Mouse (Mus musculus) left cerebral cortex, postnatal 10 days (tissue): ENCODE results near the gene P2rx6. TPM values are rescaled to one million over a fixed set of nuclear protein-coding genes. Genes with fewer than 3 reads are reported as not detected.
A peak's percentile ranks its signal among the peaks of the same experiment; 100 is the strongest.
"Not testable (repeated sequence)": the region's sequence is repeated elsewhere in the genome, so short reads cannot be mapped to it uniquely, and the experiment has no call there.

Source experiments
- DNase-seq, 2 experiments: peaks; one replicate each; pipeline ENCODE4 v3.0.0; 2021 to 2022; ENCODE audit warnings: low spot score in 2 of 2, mixed read lengths in 1 of 2; ENCODE audit errors: extremely low spot score in 1 of 2
- intact Hi-C: fragments of 180-260 bp; cut with DNase I; formaldehyde crosslinking; loops from one replicate; pipeline ENCODE4 v1.15.1; 2025
- total RNA-seq, 2 experiments: library from RNA; stranded (reverse); gene quantifications; 2 replicates each; pipeline ENCODE4 v1.2.3; 2021

The P2rx6 gene
- total RNA-seq, result under 1 TPM; 0.16 to 0.24 TPM

DNA sequence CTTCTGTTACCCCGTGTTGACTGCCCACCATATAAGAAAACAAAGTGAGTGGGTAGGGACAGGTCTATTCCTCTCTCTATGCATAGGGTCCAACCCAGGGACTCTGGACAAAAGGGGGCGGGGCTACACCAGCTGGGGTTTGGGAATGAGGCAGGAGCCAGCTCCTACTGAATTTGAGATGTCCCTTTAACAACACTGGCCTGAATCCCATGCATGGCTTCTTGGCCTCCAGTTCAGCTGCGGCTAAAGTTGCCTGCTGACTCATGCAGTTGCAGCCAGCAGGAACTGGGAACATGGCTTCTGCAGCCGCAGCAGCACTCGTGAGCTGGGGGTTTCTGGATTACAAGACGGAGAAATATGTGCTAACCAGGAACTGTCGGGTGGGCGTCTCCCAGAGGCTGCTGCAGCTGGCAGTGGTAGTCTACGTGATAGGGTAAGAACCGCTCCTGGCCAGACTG is at the start of gene P2rx6:
P2rx6 (plus strand) TSS at position 135 of the 458 bp plus-strand sequence.
- peak in 1 of 2 experiments; percentile 69 for DNase-seq
- intact Hi-C loops, result no loop called here

- intact Hi-C loops, result no loop called here
- DNase-seq, result no peak
These were observed 42.8 kb upstream of the P2rx6 start for GRCm38 (mm10) chr16:17518910-17519309.

DNA sequence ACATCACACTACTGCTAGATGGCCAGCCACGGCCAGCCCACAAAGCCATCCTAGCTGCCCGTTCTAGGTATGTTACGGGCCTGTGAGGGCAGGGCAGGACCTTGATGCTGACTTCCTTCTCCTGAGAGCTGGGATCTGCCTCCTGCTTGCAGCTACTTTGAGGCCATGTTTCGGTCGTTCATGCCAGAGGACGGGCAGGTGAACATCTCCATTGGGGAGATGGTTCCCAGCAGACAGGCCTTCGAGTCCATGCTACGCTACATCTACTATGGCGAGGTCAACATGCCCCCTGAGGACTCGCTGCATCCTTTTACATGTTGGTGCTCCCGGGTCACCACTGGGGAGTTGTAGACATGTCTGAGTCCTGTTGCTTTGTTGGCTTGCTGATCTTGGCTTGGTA is 37.5 kb upstream of the P2rx6 start:
- intact Hi-C loops, result no loop called here

DNA sequence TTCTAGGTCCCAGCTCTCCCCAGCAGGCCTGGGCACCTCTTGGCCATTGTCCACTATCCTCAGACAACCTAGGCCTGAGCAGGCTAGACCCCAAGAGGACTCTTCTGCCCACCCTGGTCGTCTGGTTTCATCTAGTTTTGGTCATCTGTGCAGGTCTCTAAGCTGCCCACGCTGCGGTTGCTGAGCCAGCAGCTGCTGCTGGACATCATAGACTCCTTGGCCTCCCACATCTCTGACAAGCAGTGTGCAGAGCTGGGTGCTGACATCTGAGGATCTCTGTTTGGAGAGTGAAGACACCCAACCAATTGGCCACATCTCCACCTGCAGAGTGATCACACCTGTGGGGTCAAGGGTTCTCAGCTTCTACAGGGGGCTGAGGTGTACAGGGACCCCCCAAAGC is 36.2 kb upstream of the P2rx6 start:
- intact Hi-C loops, result no loop called here
- no peak for DNase-seq

More for the DNA sequence above, 37.5 kb upstream of the P2rx6 start:
- DNase-seq, result no peak

DNA sequence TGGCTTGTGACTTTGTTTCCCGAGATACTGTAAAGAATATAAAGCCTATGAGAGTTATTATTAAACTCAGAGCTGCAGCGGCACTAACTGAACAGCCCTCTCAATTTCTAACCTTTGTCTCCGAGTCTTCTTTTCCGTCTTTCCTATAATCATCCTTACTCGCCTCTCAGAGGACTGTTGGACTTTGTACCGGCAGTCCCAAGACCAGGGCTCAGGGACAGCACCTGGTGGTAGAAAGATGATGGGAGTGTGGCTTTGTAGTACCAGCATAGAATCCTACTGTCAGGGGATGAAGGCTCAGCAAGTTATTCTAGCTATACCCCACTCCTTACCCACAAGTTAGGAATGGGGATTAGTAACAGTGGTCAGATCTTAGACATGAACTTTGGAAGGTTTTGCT is 35.5 kb upstream of the P2rx6 start:
- DNase-seq, result no peak
- intact Hi-C loops, result no loop called here

- DNase-seq, result no peak
These were observed 34.1 kb upstream of the P2rx6 start for GRCm38 (mm10) chr16:17527606-17528005.

GRCm38 (mm10) chr16:17528276-17528675 is 33.4 kb upstream of the P2rx6 start:
- intact Hi-C loops, result no loop called here
- no peak for DNase-seq

More at GRCm38 (mm10) chr16:17527606-17528005, 34.1 kb upstream of the P2rx6 start:
- intact Hi-C loops, result no loop called here

- DNase-seq, result no peak
- intact Hi-C loops, result no loop called here
These were observed 31.6 kb upstream of the P2rx6 start for GRCm38 (mm10) chr16:17529981-17530586.

GRCm38 (mm10) chr16:17530640-17531288 is 30.9 kb upstream of the P2rx6 start, which contains the start of gene Thap7:
Thap7 (minus strand) TSS chr16:17531136.
- DNase-seq, result peak; percentile 94 to 98
- intact Hi-C loops, result no loop called here

GRCm38 (mm10) chr16:17532271-17532670 is 29.4 kb upstream of the P2rx6 start:
- intact Hi-C loops, result no loop called here
- no peak for DNase-seq

DNA sequence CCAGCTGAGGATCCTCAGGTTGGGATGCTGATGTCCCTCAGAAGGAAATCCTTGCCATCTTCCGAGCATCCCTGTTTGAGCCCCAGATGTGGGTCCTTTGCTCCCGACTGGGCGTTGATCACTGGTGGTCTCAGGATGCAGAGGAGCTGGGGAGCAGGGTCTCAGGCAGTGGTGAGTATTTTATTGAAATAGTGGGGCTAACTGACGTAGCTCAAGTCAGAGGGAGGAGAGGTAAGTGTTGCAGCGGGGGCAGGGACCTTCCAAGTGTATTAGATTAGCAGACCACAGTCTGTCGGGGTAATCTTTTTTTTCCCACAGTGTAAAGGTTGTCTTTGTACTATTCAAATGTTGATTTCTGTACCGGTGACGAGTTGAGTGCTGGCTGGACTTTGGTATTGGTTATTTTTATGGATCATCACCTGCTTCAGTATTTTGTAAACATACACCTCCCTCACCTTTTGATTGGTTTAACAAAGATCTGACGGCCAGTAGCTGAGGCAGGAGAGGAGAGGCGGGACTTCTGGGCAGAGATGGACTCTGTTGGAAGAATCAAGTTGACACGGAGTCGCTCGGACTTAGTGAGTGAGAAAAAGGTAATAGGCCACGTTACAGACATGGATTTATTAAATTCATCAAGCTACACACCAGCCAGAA is 28.9 kb upstream of the P2rx6 start:
- DNase-seq, result no peak
- intact Hi-C loops, result no loop called here

DNA sequence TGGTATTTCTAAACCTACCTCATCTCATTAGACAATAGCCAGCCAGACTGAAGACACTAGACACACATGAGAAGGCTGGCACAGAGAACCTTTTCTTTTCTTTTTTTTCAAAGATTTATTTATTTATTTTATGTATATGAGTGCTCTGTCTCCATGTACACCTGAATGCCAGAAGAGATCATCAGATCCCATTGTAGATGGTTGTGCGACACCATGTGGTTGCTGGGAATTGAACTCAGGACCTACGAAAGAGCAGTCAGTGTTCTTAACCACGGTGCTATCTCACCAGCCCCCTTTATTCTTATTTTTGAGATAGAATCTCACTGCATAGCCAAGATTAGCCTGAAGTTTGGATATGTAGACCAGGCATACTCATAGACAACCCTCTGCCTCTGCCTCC is 25.1 kb upstream of the P2rx6 start:
- intact Hi-C loops, result no loop called here
- DNase-seq, result no peak

GRCm38 (mm10) chr16:17542632-17543031 is 19.1 kb upstream of the P2rx6 start:
- DNase-seq, result no peak
- intact Hi-C loops, result no loop called here

DNA sequence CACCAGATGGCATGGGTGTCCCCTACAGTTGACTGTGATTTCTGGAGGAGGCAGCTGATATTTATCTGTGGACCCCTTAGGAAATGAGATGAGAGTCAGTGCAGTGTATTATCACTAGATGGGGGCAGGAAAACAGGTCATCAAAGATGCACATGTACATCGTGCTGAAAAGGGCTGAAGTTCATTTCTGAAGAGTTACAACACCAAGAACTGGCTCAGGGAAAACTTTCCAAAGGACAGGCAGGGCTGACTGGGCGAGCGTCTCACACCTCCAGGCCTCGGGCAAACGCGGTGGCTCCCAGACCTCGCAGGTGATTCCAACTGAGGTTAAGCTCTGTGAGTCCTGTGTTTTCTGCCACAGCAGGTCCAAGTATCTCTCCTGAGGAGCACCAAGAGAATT is 8.8 kb upstream of the P2rx6 start:
- intact Hi-C loops, result no loop called here
- no peak for DNase-seq

GRCm38 (mm10) chr16:17553910-17554685 is 7.6 kb upstream of the P2rx6 start:
- no peak for DNase-seq
- intact Hi-C loops, result no loop called here

- intact Hi-C loops, result loop anchor here (5.0 kb wide), 2 partner anchors 63 to 258 kb away; partner anchors contain the start of gene Smpd4
- not testable (repeated sequence) for DNase-seq
These were observed 7.0 kb upstream of the P2rx6 start for GRCm38 (mm10) chr16:17554702-17555101.

DNA sequence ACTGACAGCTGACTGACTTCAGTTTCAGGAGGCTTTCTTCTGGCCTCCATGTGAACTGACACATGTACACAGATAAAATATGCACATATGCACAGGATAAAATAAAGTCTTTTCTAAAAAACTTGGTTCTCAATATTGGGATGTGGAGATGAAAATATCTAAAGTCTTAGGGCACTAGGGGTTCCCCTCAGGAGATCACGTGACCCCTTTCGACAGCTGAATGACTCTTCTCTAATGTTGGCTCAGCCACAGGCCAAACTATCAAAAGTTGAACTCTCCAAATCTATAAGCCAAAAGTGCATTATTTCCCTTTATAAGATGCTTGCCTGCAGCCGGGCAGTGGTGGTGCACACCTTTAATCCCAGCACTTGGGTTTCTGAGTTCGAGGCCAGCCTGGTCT is 5.5 kb upstream of the P2rx6 start:
- intact Hi-C loops, result loop anchor here (5.0 kb wide), 2 partner anchors 61 to 256 kb away; partner anchors contain the start of gene Smpd4
- no peak for DNase-seq

DNA sequence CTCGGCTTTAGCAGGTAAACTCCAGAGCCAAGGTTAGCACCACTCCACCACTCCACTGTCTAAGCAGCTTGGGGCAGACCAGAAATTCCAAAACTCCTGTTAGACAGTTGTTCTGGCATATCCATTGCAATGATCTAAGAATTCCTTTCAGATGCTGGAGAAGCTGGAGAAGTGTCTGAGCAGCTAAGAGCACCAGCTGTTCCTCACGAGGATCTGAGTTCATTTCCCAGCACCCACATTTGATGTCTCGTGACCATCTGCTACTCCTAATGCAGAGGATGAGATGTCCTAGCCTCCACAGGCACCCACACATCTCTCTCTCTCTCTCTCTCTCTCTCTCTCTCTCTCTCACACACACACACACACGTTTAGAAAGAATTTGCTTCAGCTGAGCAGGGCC is 4.8 kb upstream of the P2rx6 start:
- intact Hi-C loops, result loop anchor here (5.0 kb wide), 2 partner anchors 60 to 255 kb away; partner anchors contain the start of gene Smpd4
- no peak for DNase-seq

DNA sequence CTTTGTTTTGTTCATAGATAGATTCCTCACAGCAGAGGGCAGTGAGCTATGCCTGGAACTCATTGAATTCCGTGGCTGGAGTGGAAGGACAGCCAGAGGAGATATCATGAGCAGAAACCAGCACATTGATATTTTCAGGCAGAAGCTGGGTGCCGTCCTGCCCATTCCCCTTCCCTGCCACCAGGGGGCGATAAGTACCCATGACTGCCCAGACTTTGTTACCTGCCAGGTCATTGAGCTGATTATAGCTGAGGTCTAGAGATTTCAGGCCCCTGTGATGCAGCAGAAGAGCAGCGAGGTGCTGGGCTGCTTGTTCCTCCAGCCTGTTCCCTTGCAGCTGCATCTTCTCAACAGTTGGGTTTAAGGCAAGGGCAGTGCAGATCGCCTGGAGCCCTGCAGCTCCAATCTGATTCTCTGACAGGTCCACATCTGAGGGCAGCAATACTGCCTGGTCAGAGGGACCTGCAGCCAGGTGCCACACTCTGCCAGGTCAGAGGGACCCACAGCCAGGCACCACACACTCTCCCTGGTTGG is 3.7 kb upstream of the P2rx6 start:
- intact Hi-C loops, result loop anchor here (5.0 kb wide), 2 partner anchors 59 to 254 kb away; partner anchors contain the start of gene Smpd4
- DNase-seq, result peak; percentile 50 to 60
